Mouse (Mus musculus) bone marrow macrophage, adult 2 months (primary cell): Measurements from ENCODE around the gene Gng7.

Source experiments
- CTCF ChIP-seq: IDR thresholded peaks from 2 replicates; pipeline ENCODE4 v1.5.1; 2012; ENCODE audit warnings: low read depth, mild to moderate bottlenecking, low read length, moderate library complexity
- POLR2A ChIP-seq: IDR thresholded peaks from 2 replicates; pipeline ENCODE4 v1.6.1; 2012; ENCODE audit warnings: mild to moderate bottlenecking, low read depth, low read length, borderline replicate concordance

- TF ChIP-seq CTCF (no peak), POLR2A (no peak)
Observed at GRCm38 (mm10) chr10:80952449-80952848, 62.3 kb downstream of the Gng7 start.
